Mouse (Mus musculus) stomach, postnatal 0 days (tissue): ENCODE measurements around the gene Zfp169. TPM values are rescaled to one million over a fixed set of nuclear protein-coding genes. Genes with fewer than 3 reads are reported as not detected.

Source experiments
- ATAC-seq: fragments of 200-750 bp; cut with Nextera tagmentation; 2 replicates; pipeline ENCODE4 v1.8.0; 2017; ENCODE audit not compliant: low FRiP score, low TSS enrichment
- DNase-seq: peaks from one replicate; pipeline ENCODE4 v3.0.0-alpha.2; 2016; ENCODE audit warnings: low spot score
- H3K27ac ChIP-seq: fragments of 300-500 bp; sonication (generic); replicated peaks from 2 replicates; pipeline ENCODE4 v1.5.1; 2014; ENCODE audit warnings: mild to moderate bottlenecking, control low read depth
- H3K27me3 ChIP-seq: fragments of 300-500 bp; sonication (generic); 2 replicates; pipeline ENCODE4 v1.6.1; 2014; ENCODE audit warnings: low read length; ENCODE audit not compliant: control insufficient read depth, insufficient read depth
- H3K36me3 ChIP-seq: fragments of 300-500 bp; sonication (generic); 2 replicates; pipeline ENCODE4 v1.6.1; 2014; ENCODE audit warnings: low read length, mixed read lengths; ENCODE audit not compliant: control insufficient read depth, insufficient read depth
- H3K4me1 ChIP-seq: fragments of 300-500 bp; sonication (generic); replicated peaks from 2 replicates; pipeline ENCODE4 v1.6.1; 2014; ENCODE audit warnings: antibody characterized with exemption; ENCODE audit not compliant: control insufficient read depth, insufficient read depth
- H3K4me2 ChIP-seq: fragments of 300-500 bp; sonication (generic); replicated peaks from 2 replicates; pipeline ENCODE4 v1.6.1; 2014; ENCODE audit warnings: low read depth, mild to moderate bottlenecking, control low read depth, moderate library complexity
- H3K4me3 ChIP-seq: fragments of 300-500 bp; sonication (generic); 2 replicates; pipeline ENCODE4 v1.5.1; 2014; ENCODE audit warnings: low read depth, low read length, control low read depth
- H3K9ac ChIP-seq: fragments of 300-500 bp; sonication (generic); 2 replicates; pipeline ENCODE4 v1.6.1; 2014; ENCODE audit warnings: mild to moderate bottlenecking, low read length, control low read depth, mixed read lengths
- H3K9me3 ChIP-seq: fragments of 300-500 bp; sonication (generic); 2 replicates; pipeline ENCODE4 v1.6.1; 2016; ENCODE audit warnings: low read length; ENCODE audit not compliant: control insufficient read depth
- CTCF ChIP-seq: IDR thresholded peaks from 2 replicates; pipeline ENCODE4 v1.5.1; 2016; ENCODE audit warnings: antibody characterized with exemption, low read depth, mild to moderate bottlenecking, moderate library complexity
- WGBS: fragments of 180-500 bp; shearing (Covaris S2); extraction: QIAGEN DNeasy Blood & Tissue Kit; methylation state at CpG from one replicate; pipeline ENCODE4 v1.1.7; 2014; 5-methylcytosine and 5-hydroxymethylcytosine counted together
- microRNA counts: library from miRNA; unstranded; fragments of <30 nt; microRNA quantifications from one replicate; lab custom pipeline; 2015
- microRNA-seq: library from miRNA; unstranded; fragments of <30 nt; microRNA quantifications from one replicate; pipeline ENCODE4, GENCODE M21; 2016
- polyA plus RNA-seq: library from polyadenylated mRNA; unstranded; fragments of >200 nt; fragmentation: Nextera tagmentation; extraction: Ambion mirVana; gene quantifications from 2 replicates; pipeline ENCODE4 v1.2.1, GENCODE M21; 2015

Zfp169 gene
- polyA plus RNA-seq, 1 experiment from 2014 or later, result 1.3 TPM

- 64% methylated on average over 5 of the region's 5 CpGs for WGBS
- Histone ChIP-seq H3K4me3 (no peak overlapping the region), H3K36me3 (no peaks in the 10 kb centered on the region), H3K9me3 (no peaks in the 10 kb centered on the region), H3K9ac (no peak overlapping the region), H3K4me1 (no peaks in the 10 kb centered on the region), H3K4me2 (no peak overlapping the region), H3K27ac (no peak overlapping the region), H3K27me3 (no peaks in the 10 kb centered on the region)
- no peak for DNase-seq
- ATAC-seq, result no peak
- TF ChIP-seq CTCF, result no peak
Observed at GRCm38 (mm10) chr13:48438321-48438720, 74.9 kb downstream of the Zfp169 start.

MicroRNAs within 50 kb of the gene (microRNA counts, 519-probe panel; counts per million panel counts)
- 7,672 counts per million, percentile 97 among the panel's probes with 10 or more counts for microRNA mmu-let-7a (lab: Ali Mortazavi, UCI)
- microRNA mmu-let-7d (lab: Ali Mortazavi, UCI), result 7,758 counts per million, percentile 99 among the panel's probes with 10 or more counts
- microRNA mmu-let-7f (lab: Ali Mortazavi, UCI), result 6,934 counts per million, percentile 89 among the panel's probes with 10 or more counts

Small RNA genes within 50 kb of the gene (microRNA-seq; reads per million reads assigned to microRNA genes)
- not detected for gene Gm24111
- gene Mirlet7a-1, result 163 reads per million, percentile 49 among the genes with 10 or more reads in this experiment
- gene Mirlet7d, result 14,366 reads per million, percentile 95 among the genes with 10 or more reads in this experiment
- gene Mirlet7f-1, result not detected

Other genes starting within 250 kb of the Zfp169 start
- gene A830005F24Rik, start 119 bp upstream of the Zfp169 start, polyA plus RNA-seq, result 0.36 and 0.56 TPM in 2 replicates
- gene Ptpdc1, start 112.2 kb upstream of the Zfp169 start, polyA plus RNA-seq, result 3.1 and 3.2 TPM in 2 replicates
- 164 and 201 TPM in 2 replicates for gene Barx1, start 149.5 kb upstream of the Zfp169 start, polyA plus RNA-seq